Mouse (Mus musculus) testis, adult 2 months (tissue): ENCODE data around the gene Ssr1. TPM values are rescaled to one million over a fixed set of nuclear protein-coding genes. Genes with fewer than 3 reads are reported as not detected.
A peak's percentile ranks its signal among the peaks of the same experiment; 100 is the strongest.

Source experiments
- H3K27ac ChIP-seq: fragments of 200-500 bp; 2 replicates; pipeline ENCODE4 v1.5.1; 2012; ENCODE audit warnings: low read depth, low read length; ENCODE audit not compliant: control insufficient read depth, insufficient read depth
- H3K27me3 ChIP-seq: fragments of 200-500 bp; 2 replicates; pipeline ENCODE4 v1.6.1; 2012; ENCODE audit warnings: mild to moderate bottlenecking, low read length, moderate library complexity; ENCODE audit not compliant: control insufficient read depth, insufficient read depth
- H3K36me3 ChIP-seq: fragments of 200-500 bp; 2 replicates; pipeline ENCODE4 v1.6.1; 2012; ENCODE audit warnings: mild to moderate bottlenecking, low read length; ENCODE audit not compliant: control insufficient read depth, insufficient read depth
- H3K4me1 ChIP-seq: fragments of 200-500 bp; 2 replicates; pipeline ENCODE4 v1.6.1; 2012; ENCODE audit warnings: low read length; ENCODE audit not compliant: control insufficient read depth, insufficient read depth
- H3K4me3 ChIP-seq: fragments of 200-500 bp; 2 replicates; pipeline ENCODE4 v1.5.1; 2012; ENCODE audit warnings: low read depth, mild to moderate bottlenecking, low read length, moderate library complexity, mixed read lengths; ENCODE audit not compliant: control insufficient read depth
- CTCF ChIP-seq: fragments of 200-500 bp; IDR thresholded peaks from 2 replicates; pipeline ENCODE4 v1.5.1; 2012; ENCODE audit warnings: low read depth, mild to moderate bottlenecking, inconsistent platforms, low read length, moderate library complexity; ENCODE audit not compliant: control insufficient read depth, insufficient read depth, insufficient replicate concordance
- POLR2A ChIP-seq: fragments of 200-500 bp; IDR thresholded peaks from 2 replicates; pipeline ENCODE4 v1.6.1; 2012; ENCODE audit warnings: low read depth, mild to moderate bottlenecking, inconsistent platforms, low read length, moderate library complexity; ENCODE audit not compliant: control insufficient read depth
- polyA plus RNA-seq: library from polyadenylated mRNA; depleted of rRNA; stranded (reverse); fragments of >200 nt; gene quantifications from 2 replicates; pipeline ENCODE4 v1.2.3, GENCODE M21; 2012

The Ssr1 gene
- polyA plus RNA-seq, 1 experiment, result 17.7 TPM

DNA sequence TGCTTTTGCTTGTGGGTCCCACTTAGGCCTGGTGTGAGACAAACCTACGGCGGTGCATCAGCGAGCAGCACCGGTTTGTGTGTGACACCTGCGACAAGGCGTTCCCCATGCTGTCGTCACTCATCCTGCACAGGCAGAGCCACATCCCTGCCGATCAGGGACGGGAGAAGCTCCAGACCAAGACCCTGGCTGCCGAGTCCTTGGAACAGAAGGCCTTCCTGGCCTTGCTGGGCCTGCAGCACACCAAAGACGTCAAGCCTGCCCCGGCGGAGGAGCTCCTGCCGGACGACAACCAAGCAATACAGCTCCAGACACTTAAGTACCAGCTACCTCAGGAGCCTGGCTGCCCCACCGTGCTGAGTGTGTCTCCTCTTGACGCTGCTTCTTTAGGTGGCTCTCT is 64.5 kb downstream of the Ssr1 start:
- H3K27me3 ChIP-seq, result no peaks in the 10 kb centered on the region
- H3K36me3 ChIP-seq, result no peaks in the 10 kb centered on the region
- H3K27ac ChIP-seq, result no peak overlapping the region
- H3K4me1 ChIP-seq, result peaks cover 21% of the 10 kb centered on the region
- H3K4me3 ChIP-seq, result no peak overlapping the region
- no peak for TF ChIP-seq CTCF
- no peak for TF ChIP-seq POLR2A

DNA sequence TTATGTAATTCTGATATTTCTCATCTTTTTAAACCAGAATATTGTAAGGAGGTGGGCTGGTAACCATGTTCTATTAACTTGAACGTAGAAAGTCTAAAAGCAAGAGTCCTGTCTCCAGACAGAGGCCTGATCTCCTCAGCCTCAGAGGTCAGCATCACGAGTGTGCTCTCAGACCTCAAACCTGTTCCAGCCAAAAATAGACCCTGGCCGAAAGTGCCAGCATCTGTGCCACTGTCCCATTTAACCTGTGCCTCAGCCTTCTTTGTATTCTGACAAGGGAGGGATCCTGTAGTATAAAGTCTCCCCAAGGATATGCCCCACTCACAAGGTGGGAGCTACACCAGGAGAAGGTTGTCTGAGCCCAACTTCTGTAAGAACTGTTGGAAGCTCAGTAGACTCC is 67.6 kb downstream of the Ssr1 start:
- no peak for TF ChIP-seq POLR2A
- H3K4me1 ChIP-seq, result peaks cover 11% of the 10 kb centered on the region
- H3K4me3 ChIP-seq, result no peak overlapping the region
- peak overlapping the region; percentile 29; the same call in 1 of the 2 replicates for H3K27ac ChIP-seq
- no peaks in the 10 kb centered on the region for H3K36me3 ChIP-seq
- no peaks in the 10 kb centered on the region for H3K27me3 ChIP-seq

DNA sequence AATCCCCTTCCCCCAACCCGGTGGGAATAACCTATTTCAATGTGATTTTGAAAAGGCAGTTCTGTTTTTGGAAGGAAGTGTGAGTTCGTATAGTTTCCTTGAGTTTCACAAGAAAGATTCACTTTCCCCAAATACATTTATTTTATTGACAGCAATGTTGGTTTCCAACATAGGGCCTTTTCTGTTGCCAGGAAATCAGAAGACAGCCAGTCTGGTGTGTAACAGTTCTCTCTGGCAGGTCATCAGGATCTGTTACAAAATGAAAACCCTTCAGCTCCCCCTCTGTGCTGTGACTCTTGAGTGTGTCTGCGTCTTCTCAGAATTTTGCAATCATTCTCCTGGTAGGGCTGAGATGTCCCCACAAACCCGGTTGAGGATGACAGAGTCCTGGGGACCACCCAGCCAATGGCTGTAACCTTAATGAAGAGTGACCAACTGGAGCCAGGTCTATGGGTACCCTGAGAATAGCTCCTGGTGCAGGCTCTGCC is 69.5 kb downstream of the Ssr1 start:
- no peaks in the 10 kb centered on the region; the same call in none of the 2 replicates for H3K4me1 ChIP-seq
- TF ChIP-seq CTCF (no peak), POLR2A (no peak)
- 0 out of 2 replicates have a peak overlapping the region, but pooled peaks have one; percentile 18 for H3K27ac ChIP-seq
- no peak overlapping the region for H3K4me3 ChIP-seq
- H3K27me3 ChIP-seq, result no peaks in the 10 kb centered on the region
- H3K36me3 ChIP-seq, result no peaks in the 10 kb centered on the region

DNA sequence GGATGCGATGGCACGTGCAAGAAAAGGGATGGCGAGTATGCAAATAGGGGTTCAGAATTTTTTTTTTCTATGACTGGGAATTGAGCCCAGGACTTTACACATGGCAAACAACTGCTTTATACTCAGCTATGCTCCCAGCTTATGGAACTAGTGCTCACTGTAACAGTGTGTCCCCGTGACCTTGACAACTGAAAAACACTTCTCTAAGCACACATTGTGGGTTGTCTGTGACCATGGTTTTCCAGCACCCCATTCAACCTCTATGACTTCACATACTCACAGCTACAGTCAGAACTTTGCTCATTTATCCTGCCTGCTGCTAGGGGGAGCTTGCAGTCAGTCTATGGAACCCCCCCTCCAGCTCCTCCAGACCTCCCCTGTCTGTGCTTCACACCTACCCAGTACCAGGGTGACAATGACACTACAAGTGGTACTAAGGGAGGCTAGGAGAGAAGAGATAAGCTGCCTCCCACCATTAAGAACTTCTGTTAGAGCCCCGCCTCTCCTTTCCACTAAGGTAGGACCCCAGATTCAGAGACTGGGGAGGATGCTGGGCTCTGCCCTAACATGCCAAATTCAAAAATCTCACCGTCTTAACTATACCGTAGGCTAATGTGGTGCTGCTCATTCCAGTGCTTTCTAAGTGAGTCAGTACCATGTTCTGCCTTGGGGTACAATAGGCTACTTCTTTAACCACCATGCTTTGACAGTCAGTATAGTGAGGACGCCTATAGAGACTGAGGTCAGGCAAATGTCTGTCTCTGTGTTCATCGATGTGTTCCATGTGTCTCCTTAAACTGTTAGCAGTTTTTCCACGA is 70.2 kb downstream of the Ssr1 start:
- H3K4me1 ChIP-seq, result no peaks in the 10 kb centered on the region; the same call in none of the 2 replicates
- H3K27ac ChIP-seq, result no peak overlapping the region; the same call in 1 of the 2 replicates
- TF ChIP-seq CTCF (no peak), POLR2A (no peak)
- H3K36me3 ChIP-seq, result no peaks in the 10 kb centered on the region
- no peaks in the 10 kb centered on the region for H3K27me3 ChIP-seq
- no peak overlapping the region for H3K4me3 ChIP-seq

DNA sequence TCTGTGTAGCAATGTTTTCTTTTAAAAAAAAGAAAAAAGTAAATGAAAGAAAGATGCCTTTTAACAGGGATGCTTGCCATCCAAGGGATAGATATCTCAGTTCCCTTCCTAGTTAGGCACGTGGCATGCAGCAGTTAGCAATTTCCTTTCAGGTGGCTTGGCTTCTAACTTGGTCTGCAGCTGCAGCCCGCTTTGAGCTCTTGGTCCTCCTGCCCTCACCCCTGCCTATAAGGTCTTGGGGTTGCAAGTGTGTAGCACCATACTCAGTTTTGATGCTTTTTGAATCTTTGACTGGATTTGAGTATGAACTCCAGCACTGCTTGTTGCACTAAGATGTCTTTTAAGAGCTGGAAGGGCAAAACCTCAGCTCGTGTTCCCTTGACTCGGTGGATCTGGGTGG is 70.9 kb downstream of the Ssr1 start:
- no peaks in the 10 kb centered on the region; the same call in none of the 2 replicates for H3K4me1 ChIP-seq
- no peak overlapping the region for H3K27ac ChIP-seq
- no peaks in the 10 kb centered on the region for H3K36me3 ChIP-seq
- H3K27me3 ChIP-seq, result no peaks in the 10 kb centered on the region
- no peak overlapping the region for H3K4me3 ChIP-seq
- TF ChIP-seq POLR2A, result no peak
- no peak for TF ChIP-seq CTCF

DNA sequence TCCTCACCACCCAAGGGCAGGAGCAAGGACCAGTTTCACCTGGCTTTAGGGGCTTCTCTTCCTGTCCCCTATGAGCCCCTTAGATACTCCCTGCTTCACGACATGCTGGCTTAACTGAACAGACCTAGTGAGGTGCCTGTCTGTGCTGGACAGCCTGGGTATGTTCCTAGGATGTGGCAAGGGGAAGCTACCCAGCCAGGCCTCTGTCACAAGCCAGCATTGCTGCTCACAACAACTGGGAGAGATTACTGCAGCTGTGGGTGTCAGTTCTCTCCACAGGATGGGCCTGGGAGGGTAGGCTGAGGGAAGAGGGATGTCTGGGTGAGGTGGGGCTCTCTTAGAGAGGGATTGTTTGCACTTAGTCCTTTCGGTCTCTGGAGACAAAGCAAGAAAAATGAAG is 73.3 kb downstream of the Ssr1 start:
- TF ChIP-seq POLR2A, result no peak
- TF ChIP-seq CTCF, result no peak
- no peaks in the 10 kb centered on the region for H3K36me3 ChIP-seq
- H3K4me1 ChIP-seq, result no peaks in the 10 kb centered on the region; the same call in 1 of the 2 replicates
- H3K27me3 ChIP-seq, result no peaks in the 10 kb centered on the region
- H3K27ac ChIP-seq, result no peak overlapping the region
- H3K4me3 ChIP-seq, result no peak overlapping the region

DNA sequence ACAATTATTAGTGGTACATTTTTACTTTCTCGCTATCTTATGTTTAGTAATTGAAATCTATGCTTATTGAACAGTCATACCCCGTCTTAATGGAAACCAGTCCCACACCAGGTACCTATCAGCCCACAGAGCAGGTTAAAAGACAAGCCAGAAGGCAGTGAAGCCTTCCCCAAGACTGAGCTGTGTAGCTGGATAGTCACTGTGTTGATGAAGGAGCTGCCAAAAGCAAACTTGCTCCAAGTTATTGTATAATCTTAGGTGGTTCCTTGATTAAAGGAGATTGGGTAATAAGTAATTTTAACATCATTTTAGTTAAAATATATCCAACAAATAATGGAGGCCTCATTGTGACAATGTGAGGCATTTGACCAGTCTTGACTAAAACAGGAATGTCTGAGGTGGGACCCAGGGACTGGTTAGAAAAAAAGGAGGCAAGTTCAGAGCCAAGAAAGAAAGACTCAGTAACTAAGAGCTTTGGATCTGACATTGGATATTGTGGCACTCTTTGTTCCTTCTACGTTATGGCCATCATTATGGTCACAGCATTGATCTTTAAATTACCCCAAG is 74.2 kb downstream of the Ssr1 start:
- Histone ChIP-seq H3K4me1 (no peaks in the 10 kb centered on the region; the same call in 1 of the 2 replicates), H3K27ac (no peak overlapping the region), H3K4me3 (no peak overlapping the region), H3K27me3 (no peaks in the 10 kb centered on the region), H3K36me3 (no peaks in the 10 kb centered on the region)
- TF ChIP-seq POLR2A (no peak), CTCF (no peak)
